Mouse (Mus musculus): Measurements from ENCODE around the gene Dennd1c. TPM values are rescaled to one million over a fixed set of nuclear protein-coding genes. Genes with fewer than 3 reads are reported as not detected.

Gene Dennd1c
- polyA plus RNA-seq, 1 experiment: not detected

GRCm38 (mm10) chr17:57118524-57119349 lies 40.4 kb upstream of the Dennd1c start:
- Histone ChIP-seq H3ac (ENCODE audit: control insufficient read depth, insufficient read length, low read depth) (no peak overlapping the region), H3K36me3 (ENCODE audit: control insufficient read depth, insufficient read depth) (no peaks in the 10 kb centered on the region), H3K27me3 (ENCODE audit: control insufficient read depth, insufficient read depth, insufficient read length) (no peaks in the 10 kb centered on the region), H3K79me2 (ENCODE audit: control insufficient read depth, insufficient read depth) (no peaks in the 10 kb centered on the region), H3K4me3 (ENCODE audit: insufficient read depth, poor library complexity, severe bottlenecking) (no peak overlapping the region), H3K79me3 (ENCODE audit: low read depth) (no peaks in the 10 kb centered on the region)
- TF ChIP-seq MYOD1 (IDR thresholded peaks at IDR 0.05; ENCODE audit: control insufficient read depth, insufficient read length, low read depth) (no peak), MAX (IDR thresholded peaks at IDR 0.05) (no peak), CEBPB (IDR thresholded peaks at IDR 0.05; ENCODE audit: low read depth) (no peak), USF1 (IDR thresholded peaks at IDR 0.05; ENCODE audit: low read depth) (no peak), FOSL1 (IDR thresholded peaks at IDR 0.05; ENCODE audit: insufficient read depth, low read length, poor library complexity, severe bottlenecking) (no peak), CTCF (IDR thresholded peaks at IDR 0.05; ENCODE audit: control insufficient read depth, insufficient read depth, insufficient read length) (no peak), MYOG (IDR thresholded peaks at IDR 0.05; ENCODE audit: control insufficient read depth, extremely low read depth, insufficient read length) (no peak)

DNA sequence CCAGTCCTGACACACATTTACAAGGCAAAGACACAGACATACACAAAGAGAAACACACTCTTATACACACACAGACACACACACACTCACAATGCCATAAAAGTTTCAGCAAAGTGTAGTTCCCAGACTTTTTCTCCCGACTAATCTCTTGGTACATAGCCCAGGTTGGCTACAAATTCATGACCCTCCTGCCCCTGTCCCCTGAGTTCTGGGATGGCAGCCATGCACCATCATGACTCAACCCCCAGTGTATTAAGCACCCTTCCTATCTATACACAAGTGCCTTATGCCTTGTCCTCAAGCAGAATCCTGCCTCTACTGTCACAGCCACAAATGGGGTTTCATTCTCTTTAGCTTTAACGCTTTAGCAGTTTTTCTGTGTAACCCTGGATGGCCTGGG lies 38.5 kb upstream of the Dennd1c start:
- Histone ChIP-seq H3K79me3 (ENCODE audit: low read depth) (no peaks in the 10 kb centered on the region), H3ac (ENCODE audit: control insufficient read depth, insufficient read length, low read depth) (no peak overlapping the region), H3K27me3 (ENCODE audit: control insufficient read depth, insufficient read depth, insufficient read length) (no peaks in the 10 kb centered on the region), H3K4me3 (ENCODE audit: insufficient read depth, poor library complexity, severe bottlenecking) (no peak overlapping the region), H3K36me3 (ENCODE audit: control insufficient read depth, insufficient read depth) (no peaks in the 10 kb centered on the region), H3K79me2 (ENCODE audit: control insufficient read depth, insufficient read depth) (no peaks in the 10 kb centered on the region)
- TF ChIP-seq MYOG (IDR thresholded peaks at IDR 0.05; ENCODE audit: control insufficient read depth, extremely low read depth, insufficient read length) (no peak), MYOD1 (IDR thresholded peaks at IDR 0.05; ENCODE audit: control insufficient read depth, insufficient read length, low read depth) (no peak), USF1 (IDR thresholded peaks at IDR 0.05; ENCODE audit: low read depth) (no peak), FOSL1 (IDR thresholded peaks at IDR 0.05; ENCODE audit: insufficient read depth, low read length, poor library complexity, severe bottlenecking) (no peak), CEBPB (IDR thresholded peaks at IDR 0.05; ENCODE audit: low read depth) (no peak), MAX (IDR thresholded peaks at IDR 0.05) (no peak), CTCF (IDR thresholded peaks at IDR 0.05; ENCODE audit: control insufficient read depth, insufficient read depth, insufficient read length) (no peak)

GRCm38 (mm10) chr17:57112768-57113474 lies 34.6 kb upstream of the Dennd1c start:
- H3ac ChIP-seq (ENCODE audit: control insufficient read depth, insufficient read length, low read depth): no peak overlapping the region
- no peaks in the 10 kb centered on the region for H3K36me3 ChIP-seq (ENCODE audit: control insufficient read depth, insufficient read depth)
- TF ChIP-seq FOSL1 (IDR thresholded peaks at IDR 0.05; ENCODE audit: insufficient read depth, low read length, poor library complexity, severe bottlenecking) (no peak), CEBPB (IDR thresholded peaks at IDR 0.05; ENCODE audit: low read depth) (no peak), MAX (IDR thresholded peaks at IDR 0.05) (no peak), CTCF (IDR thresholded peaks at IDR 0.05; ENCODE audit: control insufficient read depth, insufficient read depth, insufficient read length) (no peak), USF1 (IDR thresholded peaks at IDR 0.05; ENCODE audit: low read depth) (no peak), MYOG (IDR thresholded peaks at IDR 0.05; ENCODE audit: control insufficient read depth, extremely low read depth, insufficient read length) (no peak), MYOD1 (IDR thresholded peaks at IDR 0.05; ENCODE audit: control insufficient read depth, insufficient read length, low read depth) (no peak)
- no peaks in the 10 kb centered on the region for H3K79me2 ChIP-seq (ENCODE audit: control insufficient read depth, insufficient read depth)
- no peaks in the 10 kb centered on the region for H3K27me3 ChIP-seq (ENCODE audit: control insufficient read depth, insufficient read depth, insufficient read length)
- no peaks in the 10 kb centered on the region for H3K79me3 ChIP-seq (ENCODE audit: low read depth)
- H3K4me3 ChIP-seq (ENCODE audit: insufficient read depth, poor library complexity, severe bottlenecking): no peak overlapping the region

DNA sequence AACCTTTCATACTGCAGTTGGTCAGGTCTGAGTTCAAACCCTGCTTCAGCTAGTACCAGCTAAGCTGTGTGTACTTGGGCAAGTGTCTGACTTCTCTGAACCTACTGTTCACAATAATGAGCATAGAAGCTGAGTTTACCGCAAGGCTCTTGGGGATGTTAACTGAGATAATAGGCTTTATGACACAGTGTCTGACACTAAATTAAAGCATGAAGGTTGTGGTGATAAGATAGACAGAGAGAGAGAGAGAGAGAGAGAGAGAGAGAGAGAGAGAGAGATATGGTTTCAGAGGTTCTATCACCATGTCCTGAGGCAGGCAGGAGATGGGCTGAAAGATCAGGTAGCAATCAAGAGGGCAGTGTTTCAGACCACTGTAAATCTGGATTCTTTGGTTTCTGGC lies 31.7 kb upstream of the Dennd1c start:
- H3K79me3 ChIP-seq (ENCODE audit: low read depth): peaks cover 8% of the 10 kb centered on the region
- no peak overlapping the region for H3ac ChIP-seq (ENCODE audit: control insufficient read depth, insufficient read length, low read depth)
- TF ChIP-seq CEBPB (IDR thresholded peaks at IDR 0.05; ENCODE audit: low read depth): no peak
- TF ChIP-seq USF1 (IDR thresholded peaks at IDR 0.05; ENCODE audit: low read depth): no peak
- no peak for TF ChIP-seq MYOG (IDR thresholded peaks at IDR 0.05; ENCODE audit: control insufficient read depth, extremely low read depth, insufficient read length)
- TF ChIP-seq MAX (IDR thresholded peaks at IDR 0.05): no peak
- no peak for TF ChIP-seq CTCF (IDR thresholded peaks at IDR 0.05; ENCODE audit: control insufficient read depth, insufficient read depth, insufficient read length)
- no peak for TF ChIP-seq FOSL1 (IDR thresholded peaks at IDR 0.05; ENCODE audit: insufficient read depth, low read length, poor library complexity, severe bottlenecking)
- no peak for TF ChIP-seq MYOD1 (IDR thresholded peaks at IDR 0.05; ENCODE audit: control insufficient read depth, insufficient read length, low read depth)
- H3K36me3 ChIP-seq (ENCODE audit: control insufficient read depth, insufficient read depth): no peaks in the 10 kb centered on the region
- H3K79me2 ChIP-seq (ENCODE audit: control insufficient read depth, insufficient read depth): peaks cover 21% of the 10 kb centered on the region
- no peaks in the 10 kb centered on the region for H3K27me3 ChIP-seq (ENCODE audit: control insufficient read depth, insufficient read depth, insufficient read length)
- H3K4me3 ChIP-seq (ENCODE audit: insufficient read depth, poor library complexity, severe bottlenecking): no peak overlapping the region

- Histone ChIP-seq H3ac (ENCODE audit: control insufficient read depth, insufficient read length, low read depth) (no peak overlapping the region), H3K27me3 (ENCODE audit: control insufficient read depth, insufficient read depth, insufficient read length) (no peaks in the 10 kb centered on the region), H3K79me3 (ENCODE audit: low read depth) (peaks cover 8% of the 10 kb centered on the region), H3K79me2 (ENCODE audit: control insufficient read depth, insufficient read depth) (peaks cover 21% of the 10 kb centered on the region), H3K36me3 (ENCODE audit: control insufficient read depth, insufficient read depth) (no peaks in the 10 kb centered on the region), H3K4me3 (ENCODE audit: insufficient read depth, poor library complexity, severe bottlenecking) (no peak overlapping the region)
- no peak for TF ChIP-seq MAX (IDR thresholded peaks at IDR 0.05)
- no peak for TF ChIP-seq FOSL1 (IDR thresholded peaks at IDR 0.05; ENCODE audit: insufficient read depth, low read length, poor library complexity, severe bottlenecking)
- no peak for TF ChIP-seq CTCF (IDR thresholded peaks at IDR 0.05; ENCODE audit: control insufficient read depth, insufficient read depth, insufficient read length)
- no peak for TF ChIP-seq MYOG (IDR thresholded peaks at IDR 0.05; ENCODE audit: control insufficient read depth, extremely low read depth, insufficient read length)
- no peak for TF ChIP-seq MYOD1 (IDR thresholded peaks at IDR 0.05; ENCODE audit: control insufficient read depth, insufficient read length, low read depth)
- no peak for TF ChIP-seq CEBPB (IDR thresholded peaks at IDR 0.05; ENCODE audit: low read depth)
- TF ChIP-seq USF1 (IDR thresholded peaks at IDR 0.05; ENCODE audit: low read depth): no peak
Observed at GRCm38 (mm10) chr17:57108666-57109171, 30.4 kb upstream of the Dennd1c start.

All from C2C12 (cell line).